In genomic region chr12:117427431-117427830, GRCm38 (mm10) we compare ENCODE assay signal across 8 mouse cellular contexts.
DNase-seq lines count a peak whose midpoint lies in the region; ATAC-seq and TF ChIP-seq lines count a peak whose summit lies in the region.

No protein-coding gene starts in this region.

- no peaks in the 10 kb centered on the region for H3K36me3 ChIP-seq in testis, adult 2 months (ENCODE audit: control insufficient read depth, insufficient read depth, low read length)
- H3K36me3 ChIP-seq in forebrain, embryonic 15.5 days: no peaks in the 10 kb centered on the region
- H3K36me3 ChIP-seq in lung, embryonic 14.5 days (ENCODE audit: insufficient read depth): no peaks in the 10 kb centered on the region

- no peak for TF ChIP-seq POLR2A in testis, adult 2 months (IDR thresholded peaks at IDR 0.05; ENCODE audit: control insufficient read depth, low read depth, low read length)
- no peak for TF ChIP-seq POLR2A in bone marrow macrophage, adult 2 months (IDR thresholded peaks at IDR 0.05; ENCODE audit: borderline replicate concordance, low read depth, low read length)

- 29% methylated on average over 1 of the region's 1 CpGs for WGBS in forebrain, embryonic 15.5 days
- 32% methylated on average over 1 of the region's 1 CpGs for WGBS in lung, embryonic 14.5 days

- peak; percentile 32; the same call in 1 of the 2 replicates for TF ChIP-seq CTCF in testis, adult 2 months (IDR thresholded peaks at IDR 0.05; ENCODE audit: control insufficient read depth, insufficient read depth, insufficient replicate concordance, low read depth, low read length)
- TF ChIP-seq CTCF in bone marrow macrophage, adult 2 months (IDR thresholded peaks at IDR 0.05; ENCODE audit: low read depth, low read length): peak; percentile 95
- TF ChIP-seq CTCF in lung, embryonic 14.5 days (IDR thresholded peaks at IDR 0.05; ENCODE audit: low read depth): peak; percentile 82

- H3K4me3 ChIP-seq in testis, adult 2 months (ENCODE audit: control insufficient read depth, low read depth, low read length): no peak overlapping the region
- H3K4me3 ChIP-seq in bone marrow macrophage, adult 2 months (ENCODE audit: insufficient read depth, low read length): no peak overlapping the region
- H3K4me3 ChIP-seq in forebrain, embryonic 15.5 days: no peak overlapping the region
- no peak overlapping the region for H3K4me3 ChIP-seq in lung, embryonic 14.5 days (ENCODE audit: low read depth, low read length)

- no peaks in the 10 kb centered on the region for H3K27me3 ChIP-seq in testis, adult 2 months (ENCODE audit: control insufficient read depth, insufficient read depth, low read length)
- H3K27me3 ChIP-seq in forebrain, embryonic 15.5 days: no peaks in the 10 kb centered on the region
- no peaks in the 10 kb centered on the region for H3K27me3 ChIP-seq in lung, embryonic 14.5 days (ENCODE audit: insufficient read depth, low read length)

- DNase-seq in testis, postnatal 14 days (ENCODE audit: low spot score): no peak
- DNase-seq in kidney, adult 9 months: peak; percentile 30
- peak; percentile 84 for DNase-seq in lung, embryonic 14.5 days
- DNase-seq in retina, embryonic 14.5 days (ENCODE audit: low spot score): peak; percentile 72
- no peak for DNase-seq in adipocyte (ENCODE audit: low spot score)

- H3K4me1 ChIP-seq in testis, adult 2 months (ENCODE audit: control insufficient read depth, insufficient read depth, low read length): no peaks in the 10 kb centered on the region
- peaks cover 14% of the 10 kb centered on the region for H3K4me1 ChIP-seq in bone marrow macrophage, adult 2 months (ENCODE audit: control insufficient read depth, insufficient read depth, low read length)
- no peaks in the 10 kb centered on the region for H3K4me1 ChIP-seq in forebrain, embryonic 15.5 days
- H3K4me1 ChIP-seq in lung, embryonic 14.5 days (ENCODE audit: insufficient read depth): no peaks in the 10 kb centered on the region

- no peak overlapping the region for H3K4me2 ChIP-seq in forebrain, embryonic 15.5 days (replicated peaks)
- no peak overlapping the region for H3K4me2 ChIP-seq in lung, embryonic 14.5 days

- no peak overlapping the region for H3K27ac ChIP-seq in testis, adult 2 months (ENCODE audit: control insufficient read depth, insufficient read depth, low read depth, low read length)
- no peak overlapping the region for H3K27ac ChIP-seq in bone marrow macrophage, adult 2 months (ENCODE audit: insufficient read depth, low read depth, low read length)
- H3K27ac ChIP-seq in forebrain, embryonic 15.5 days (replicated peaks): no peak overlapping the region
- no peak overlapping the region for H3K27ac ChIP-seq in lung, embryonic 14.5 days (ENCODE audit: low read depth)

- H3K9me3 ChIP-seq in forebrain, embryonic 15.5 days: no peaks in the 10 kb centered on the region
- no peaks in the 10 kb centered on the region for H3K9me3 ChIP-seq in lung, embryonic 14.5 days (ENCODE audit: low read depth, low read length)

- H3K9ac ChIP-seq in forebrain, embryonic 15.5 days (replicated peaks): no peak overlapping the region
- no peak overlapping the region for H3K9ac ChIP-seq in lung, embryonic 14.5 days

- ATAC-seq in forebrain, embryonic 15.5 days (replicated peaks): 0 out of 2 replicates have a peak, but pooled peaks have one; percentile 31
- peak; percentile 27; the same call in 1 of the 2 replicates for ATAC-seq in lung, embryonic 14.5 days (ENCODE audit: insufficient read depth)

Comparison
In these comparisons a context has a peak if more than half of its experiments do, and no peak if none do; other contexts are left out.
1. CTCF ChIP-seq: peak in every context shown above with its lines; median percentile 95 in bone marrow macrophage, adult 2 months; 82 in lung, embryonic 14.5 days; 32 in testis, adult 2 months.
2. DNase-seq: peak in kidney, adult 9 months (single experiment), lung, embryonic 14.5 days (single experiment) and retina, embryonic 14.5 days (single experiment); none in testis, postnatal 14 days (single experiment) and adipocyte (single experiment).